Mouse (Mus musculus) hindbrain, embryonic 15.5 days (tissue): Measurements from ENCODE around the gene Nudt11. TPM values are rescaled to one million over a fixed set of nuclear protein-coding genes. Genes with fewer than 3 reads are reported as not detected.
"Not testable (repeated sequence)": the region's sequence is repeated elsewhere in the genome, so short reads cannot be mapped to it uniquely, and the experiment has no call there.

Experiments used
- ATAC-seq: fragments of 200-750 bp; cut with Nextera tagmentation; 2 replicates; pipeline ENCODE4 v1.8.0; 2017; ENCODE audit warnings: low read depth, moderate number of reproducible peaks, moderate TSS enrichment; ENCODE audit not compliant: low FRiP score
- H3K27ac ChIP-seq: fragments of 300-500 bp; sonication (generic); replicated peaks from 2 replicates; pipeline ENCODE4 v1.5.1; 2015; ENCODE audit warnings: mild to moderate bottlenecking, inconsistent platforms
- H3K27me3 ChIP-seq: fragments of 300-500 bp; sonication (generic); 2 replicates; pipeline ENCODE4 v1.6.1; 2015; ENCODE audit warnings: control low read depth, inconsistent platforms
- H3K36me3 ChIP-seq: fragments of 300-500 bp; sonication (generic); 2 replicates; pipeline ENCODE4 v1.6.1; 2015; ENCODE audit warnings: control low read depth, inconsistent platforms
- H3K4me1 ChIP-seq: fragments of 300-500 bp; sonication (generic); replicated peaks from 2 replicates; pipeline ENCODE4 v1.6.1; 2015; ENCODE audit warnings: control low read depth, inconsistent platforms
- H3K4me2 ChIP-seq: fragments of 300-500 bp; sonication (generic); 2 replicates; pipeline ENCODE4 v1.6.1; 2015; ENCODE audit warnings: moderate library complexity, mild to moderate bottlenecking, inconsistent platforms
- H3K4me3 ChIP-seq: fragments of 300-500 bp; sonication (generic); 2 replicates; pipeline ENCODE4 v1.5.1; 2015; ENCODE audit warnings: mild to moderate bottlenecking, inconsistent platforms
- H3K9ac ChIP-seq: fragments of 300-500 bp; sonication (generic); 2 replicates; pipeline ENCODE4 v1.6.1; 2015; ENCODE audit warnings: inconsistent platforms
- H3K9me3 ChIP-seq: fragments of 300-500 bp; sonication (generic); 2 replicates; pipeline ENCODE4 v1.6.1; 2016; ENCODE audit warnings: control low read depth, inconsistent platforms
- WGBS: fragments of 180-500 bp; shearing (Covaris S2); methylation state at CpG from one replicate; pipeline ENCODE4 v1.1.7; 2015; 5-methylcytosine and 5-hydroxymethylcytosine counted together
- microRNA-seq: library from miRNA; unstranded; fragments of <30 nt; microRNA quantifications from one replicate; pipeline ENCODE4, GENCODE M21; 2016
- polyA plus RNA-seq: library from polyadenylated mRNA; unstranded; fragments of >200 nt; fragmentation: Nextera tagmentation; extraction: Ambion mirVana; gene quantifications from 2 replicates; pipeline ENCODE4 v1.2.1, GENCODE M21; 2015

Gene Nudt11
- polyA plus RNA-seq = 23.2 and 24.9 TPM in 2 replicates

- H3K27me3 ChIP-seq, H3K36me3 ChIP-seq, H3K9me3 ChIP-seq, H3K9ac ChIP-seq: not testable (repeated sequence)
- no CpG with 5 or more reads among the region's 121 CpGs for WGBS
- Histone ChIP-seq H3K4me2 (peak within 1 kb of the TSS; percentile 51), H3K27ac (peak within 1 kb of the TSS; percentile 68), H3K4me1 (peaks cover 13% of the 10 kb centered on the region; the same call in 1 of the 2 replicates), H3K4me3 (peak within 1 kb of the TSS; percentile 41)
- peak; percentile 94 for ATAC-seq
Observed at GRCm38 (mm10) chrX:6047066-6047935, at the start of gene Nudt11. Nudt11 (plus strand) TSS chrX:6047453.

- peak; percentile 65 for ATAC-seq
- not testable (repeated sequence) for H3K9me3 ChIP-seq, H3K36me3 ChIP-seq, H3K9ac ChIP-seq, H3K27me3 ChIP-seq
- peak overlapping the region; percentile 51 for H3K4me2 ChIP-seq
- WGBS = 24% methylated on average over 20 of the region's 60 CpGs
- H3K4me1 ChIP-seq = peaks cover 13% of the 10 kb centered on the region; the same call in 1 of the 2 replicates
- H3K4me3 ChIP-seq = peak overlapping the region; percentile 41
- peak overlapping the region; percentile 68 for H3K27ac ChIP-seq
Observed at GRCm38 (mm10) chrX:6047936-6048614, 822 bp downstream of the Nudt11 start.

DNA sequence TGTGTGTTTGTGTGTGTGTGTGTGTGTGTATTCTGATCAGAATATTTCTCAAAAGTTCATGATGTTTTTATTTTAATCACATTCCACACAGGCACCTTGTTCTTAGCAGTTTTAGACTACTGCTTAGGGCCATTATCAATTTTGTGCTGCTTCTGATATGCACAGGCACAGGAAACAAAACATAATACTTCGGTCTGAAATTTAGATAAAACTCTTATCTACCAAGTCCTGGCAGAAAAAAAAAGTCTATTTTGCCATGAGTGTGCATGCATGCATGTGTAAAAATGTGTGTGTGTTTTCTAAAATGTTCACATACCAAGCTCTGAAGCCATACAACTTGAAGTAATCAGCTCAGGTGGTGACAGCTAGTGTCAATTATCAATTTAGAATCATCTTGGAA is 14.3 kb downstream of the Nudt11 start:
- WGBS = 91% methylated on average over 1 of the region's 1 CpGs

DNA sequence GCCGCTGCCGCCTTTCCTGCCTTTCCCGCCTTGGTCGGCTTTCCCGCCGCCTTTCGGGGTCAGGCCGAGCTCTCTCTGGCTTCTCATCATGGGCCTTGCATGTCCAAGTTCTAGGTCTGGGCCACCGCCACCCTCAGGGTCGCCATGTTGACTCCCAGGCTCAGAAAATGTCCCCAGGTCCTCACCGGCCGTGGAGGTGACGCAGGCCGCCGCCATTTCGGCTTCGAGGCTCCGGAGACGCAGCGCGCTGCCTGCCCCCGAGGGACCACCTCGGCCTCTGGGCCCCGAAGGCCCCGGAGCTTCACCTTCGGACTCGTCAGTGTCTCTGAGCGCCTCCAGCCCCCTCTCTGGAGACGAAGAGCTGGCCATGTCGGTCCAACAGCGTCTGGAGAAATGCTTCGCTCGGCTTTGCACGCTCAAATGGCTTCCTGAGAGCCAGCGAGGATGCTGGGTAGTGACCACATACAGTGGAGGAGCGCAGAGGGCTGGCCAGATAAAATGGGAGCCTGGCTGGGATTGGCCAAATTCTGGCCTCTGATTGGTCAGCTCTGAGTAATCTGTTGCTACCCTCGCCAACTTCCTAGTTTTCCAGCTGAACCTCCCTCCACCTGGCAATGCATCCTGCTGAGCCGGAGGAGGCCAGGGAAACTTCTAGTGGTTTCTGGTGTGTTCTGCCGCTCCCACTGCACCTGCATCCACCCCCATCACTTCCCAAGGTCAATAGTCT is 35.9 kb downstream of the Nudt11 start, which contains the start of gene AU022751:
Gene AU022751, minus strand, starts transcription at position 466 of the 727 bp plus-strand sequence.
- no peaks in the 10 kb centered on the region for H3K4me1 ChIP-seq
- WGBS = 93% methylated on average over 39 of the region's 39 CpGs
- no peaks in the 10 kb centered on the region for H3K36me3 ChIP-seq
- H3K27me3 ChIP-seq = no peaks in the 10 kb centered on the region
- H3K9ac ChIP-seq = no peak within 1 kb of the TSS
- H3K9me3 ChIP-seq = peaks cover 18% of the 10 kb centered on the region
- no peak for ATAC-seq
- no peak within 1 kb of the TSS for H3K4me3 ChIP-seq
- no peak within 1 kb of the TSS for H3K4me2 ChIP-seq
- no peak within 1 kb of the TSS for H3K27ac ChIP-seq

More for the DNA sequence above, 14.3 kb downstream of the Nudt11 start:
- Histone ChIP-seq H3K9me3 (no peaks in the 10 kb centered on the region), H3K4me1 (no peaks in the 10 kb centered on the region), H3K9ac (no peak overlapping the region), H3K27me3 (no peaks in the 10 kb centered on the region), H3K4me3 (no peak overlapping the region), H3K27ac (no peak overlapping the region), H3K4me2 (no peak overlapping the region), H3K36me3 (no peaks in the 10 kb centered on the region)
- no peak for ATAC-seq

- H3K27me3 ChIP-seq = no peaks in the 10 kb centered on the region
- no peaks in the 10 kb centered on the region for H3K4me1 ChIP-seq
- H3K9me3 ChIP-seq = no peaks in the 10 kb centered on the region
- ATAC-seq = peak; percentile 77
- H3K4me3 ChIP-seq = peak overlapping the region; percentile 50
- H3K36me3 ChIP-seq = no peaks in the 10 kb centered on the region
- WGBS = 24% methylated on average over 12 of the region's 12 CpGs
- H3K9ac ChIP-seq = peak overlapping the region; percentile 69
- H3K4me2 ChIP-seq = peak overlapping the region; percentile 58
- peak overlapping the region; percentile 86 for H3K27ac ChIP-seq
Observed at GRCm38 (mm10) chrX:6091547-6091946, 44.3 kb downstream of the Nudt11 start.

GRCm38 (mm10) chrX:6091996-6092757 is 44.9 kb downstream of the Nudt11 start:
- H3K27ac ChIP-seq = peak overlapping the region; percentile 86
- H3K36me3 ChIP-seq = no peaks in the 10 kb centered on the region
- H3K4me2 ChIP-seq = peak overlapping the region; percentile 58
- no peaks in the 10 kb centered on the region for H3K9me3 ChIP-seq
- no peaks in the 10 kb centered on the region for H3K4me1 ChIP-seq
- H3K4me3 ChIP-seq = peak overlapping the region; percentile 50
- peak overlapping the region; percentile 69 for H3K9ac ChIP-seq
- ATAC-seq = peak; percentile 97
- 13% methylated on average over 22 of the region's 30 CpGs for WGBS
- H3K27me3 ChIP-seq = no peaks in the 10 kb centered on the region

Small RNA genes lying within 50 kb of the gene (microRNA-seq; reads per million reads assigned to microRNA genes)
- not detected for gene Gm27360

Other genes with a start within 250 kb of the Nudt11 start
- gene AU022751, start 36.0 kb downstream of the Nudt11 start, polyA plus RNA-seq = 0.14 TPM in 1 of 2 replicates, not detected in the other
- 49.0 and 51.4 TPM in 2 replicates for gene Nudt10, start 125.6 kb downstream of the Nudt11 start, polyA plus RNA-seq